In the genomic region with DNA sequence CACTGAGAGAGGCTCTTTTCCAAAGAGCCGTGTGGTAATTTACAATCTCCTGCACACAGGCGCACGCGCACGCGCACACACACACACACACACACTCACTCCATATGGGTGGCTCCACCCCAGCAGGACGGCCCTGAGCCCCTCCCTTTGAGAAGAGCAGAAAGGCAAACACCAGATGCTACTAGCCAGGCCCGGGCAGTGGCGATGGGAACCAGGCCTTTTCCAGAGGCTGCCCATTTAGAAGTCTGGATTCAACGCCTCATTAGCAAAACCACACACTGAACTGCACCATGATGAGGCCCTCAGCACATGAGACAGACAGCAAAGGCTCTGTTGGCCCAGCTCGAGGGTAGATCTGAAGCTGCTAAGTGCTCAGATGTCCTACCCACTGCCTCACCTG, we compare ENCODE assay signal across 17 mouse cellular contexts. TPM values are rescaled to one million over a fixed set of nuclear protein-coding genes. Genes with fewer than 3 reads are reported as not detected.
DNase-seq lines count a peak whose midpoint lies in the region; ATAC-seq and TF ChIP-seq lines count a peak whose summit lies in the region.
"Had no signal": no experiment of that assay in that cellular context is flagged by ENCODE, and none has a peak within 500 bp of the region (broad histone marks: within the 10 kb centered on the region; RNA-seq: fewer than 3 reads in every experiment).

No protein-coding gene starts in this region.

- no peaks in the 10 kb centered on the region for H3K9me3 ChIP-seq in heart, embryonic 11.5 days (replicated peaks; ENCODE audit: control insufficient read depth, low read length)
- H3K9me3 ChIP-seq: embryonic facial prominence, embryonic 13.5 days; forebrain, embryonic 10.5 days; liver, embryonic 12.5 days had no signal

- peak overlapping the region; percentile 47 for H3K27ac ChIP-seq in left cerebral cortex, adult 2 months
- H3K27ac ChIP-seq in heart, embryonic 11.5 days (ENCODE audit: low read depth, low read length) = no peak overlapping the region
- H3K27ac ChIP-seq: embryonic facial prominence, embryonic 13.5 days; forebrain, embryonic 10.5 days; liver, embryonic 12.5 days had no signal

- no peaks in the 10 kb centered on the region for H3K4me1 ChIP-seq in heart, embryonic 11.5 days (ENCODE audit: control insufficient read depth, insufficient read depth, low read length)
- H3K4me1 ChIP-seq: embryonic facial prominence, embryonic 13.5 days; forebrain, embryonic 10.5 days; liver, embryonic 12.5 days had no signal

- no peak for TF ChIP-seq CTCF in left cerebral cortex, adult 2 months (IDR thresholded peaks at IDR 0.05)
- TF ChIP-seq CTCF in brain, embryonic 14.5 days (IDR thresholded peaks at IDR 0.05; ENCODE audit: borderline replicate concordance, extremely low read depth, insufficient read depth, insufficient read length) = no peak

- no peak overlapping the region for H3K4me3 ChIP-seq in left cerebral cortex, adult 2 months
- no peak overlapping the region for H3K4me3 ChIP-seq in heart, embryonic 11.5 days (ENCODE audit: low read depth, low read length)
- H3K4me3 ChIP-seq: embryonic facial prominence, embryonic 13.5 days; forebrain, embryonic 10.5 days; liver, embryonic 12.5 days had no signal

- intact Hi-C loops in left cerebral cortex, adult 2 months (cut with DNase I) = loop anchor here (2.0 kb wide), 1 partner anchor 19 kb away; no protein-coding TSS in a partner anchor
- intact Hi-C loops in left cerebral cortex, postnatal 14 days (cut with DNase I) = no loop called here

- DNase-seq in left cerebral cortex, adult 2 months (ENCODE audit: extremely low spot score in 1 of 2, low spot score in 2 of 2) = no peak
- DNase-seq in left cerebral cortex, postnatal 14 days (ENCODE audit: low spot score in 2 of 2) = no peak
- peak; percentile 37 for DNase-seq in brain, embryonic 14.5 days (ENCODE audit: low read depth)
- peak; percentile 80 for DNase-seq in cerebellum, adult 9-10 months
- DNase-seq in large intestine, adult 2 months (ENCODE audit: low read depth, low spot score) = peak; percentile 18
- DNase-seq in adipocyte (ENCODE audit: low spot score) = no peak
- no peak for DNase-seq in thymus, postnatal 10 days (ENCODE audit: low spot score in 2 of 2)
- DNase-seq: adrenal gland, adult 2 months; right cerebral cortex, postnatal 4 days; thymus, postnatal 25 days had no signal

- no peak overlapping the region for H3K4me2 ChIP-seq in heart, embryonic 11.5 days
- H3K4me2 ChIP-seq: embryonic facial prominence, embryonic 13.5 days; liver, embryonic 12.5 days had no signal

- no peaks in the 10 kb centered on the region for H3K27me3 ChIP-seq in heart, embryonic 11.5 days (ENCODE audit: control insufficient read depth, insufficient read depth, low read length)
- H3K27me3 ChIP-seq: embryonic facial prominence, embryonic 13.5 days; liver, embryonic 12.5 days; Patski had no signal

- no peak for TF ChIP-seq POLR2A in brain, embryonic 14.5 days (IDR thresholded peaks at IDR 0.05; ENCODE audit: borderline replicate concordance, extremely low read depth, insufficient read depth, insufficient read length, poor library complexity, severe bottlenecking)

- WGBS in large intestine, adult 2 months = 34% methylated on average over 11 of the region's 11 CpGs
- WGBS in heart, embryonic 11.5 days (ENCODE audit: insufficient replicate concordance) = 82% methylated on average over 11 of the region's 11 CpGs

- ATAC-seq in heart, embryonic 11.5 days (replicated peaks; ENCODE audit: insufficient number of reproducible peaks, low FRiP score, low TSS enrichment) = no peak
- ATAC-seq: inflammation-experienced regulatory T-cells, adult 6 months; liver, embryonic 12.5 days; Patski had no signal

- no peak overlapping the region for H3K9ac ChIP-seq in heart, embryonic 11.5 days (ENCODE audit: low read depth, low read length)
- H3K9ac ChIP-seq: embryonic facial prominence, embryonic 13.5 days; liver, embryonic 12.5 days had no signal

- no peaks in the 10 kb centered on the region for H3K36me3 ChIP-seq in heart, embryonic 11.5 days (ENCODE audit: control insufficient read depth, insufficient read depth, low read length)
- H3K36me3 ChIP-seq: embryonic facial prominence, embryonic 13.5 days; forebrain, embryonic 10.5 days; liver, embryonic 12.5 days had no signal

RNA-seq across cellular contexts. Expression of gene Cog2, which starts 24.9 kb away (rescaled TPM):
- 10 to 100 TPM; 35.1 to 46.5 TPM for total RNA-seq in left cerebral cortex, adult 2 months (2021)
- total RNA-seq in left cerebral cortex, postnatal 14 days (2021) = 10 to 100 TPM; 30.4 to 32.1 TPM
- 32.1 and 34.1 TPM in 2 replicates for polyA plus RNA-seq in brain, embryonic 14.5 days (2012; rRNA removed)
- polyA plus RNA-seq in large intestine, adult 2 months (2012; rRNA removed) = 17.5 and 24.4 TPM in 2 replicates
- polyA plus RNA-seq in heart, embryonic 11.5 days (2014; fragmentation: Nextera tagmentation; extraction: Ambion mirVana) = 24.6 and 28.4 TPM in 2 replicates

RNA-seq across cellular contexts. Expression of gene Pgbd5, which starts 56.2 kb away (rescaled TPM):
- 100 to 1,000 TPM; 208 to 221 TPM for total RNA-seq in left cerebral cortex, adult 2 months (2021)
- total RNA-seq in left cerebral cortex, postnatal 14 days (2021) = 100 to 1,000 TPM; 162 to 176 TPM
- 32.1 and 33.4 TPM in 2 replicates for polyA plus RNA-seq in brain, embryonic 14.5 days (2012; rRNA removed)
- 3.3 and 4.2 TPM in 2 replicates for polyA plus RNA-seq in large intestine, adult 2 months (2012; rRNA removed)
- 1.9 and 2.4 TPM in 2 replicates for polyA plus RNA-seq in heart, embryonic 11.5 days (2014; fragmentation: Nextera tagmentation; extraction: Ambion mirVana)
- total RNA-seq: megakaryocyte-erythroid progenitor cell, adult 5-6 weeks had no signal
- polyA plus RNA-seq: inflammation-experienced regulatory T-cells, adult 6 months had no signal

Comparison
In these comparisons a context has a peak if more than half of its experiments do, and no peak if none do; other contexts are left out.
1. DNase-seq: peak in brain, embryonic 14.5 days (single experiment), cerebellum, adult 9-10 months (single experiment) and large intestine, adult 2 months (single experiment); none in left cerebral cortex, adult 2 months (0 of 2), left cerebral cortex, postnatal 14 days (0 of 2), adipocyte (single experiment) and thymus, postnatal 10 days (0 of 2).